Mouse (Mus musculus) bone marrow, adult 2 months (tissue): Measurements from ENCODE around the gene Brd1. TPM values are rescaled to one million over a fixed set of nuclear protein-coding genes. Genes with fewer than 3 reads are reported as not detected.
"Not testable (repeated sequence)": the region's sequence is repeated elsewhere in the genome, so short reads cannot be mapped to it uniquely, and the experiment has no call there.

Experiments
- H3K27ac ChIP-seq: fragments of 200-500 bp; 2 replicates; pipeline ENCODE4 v1.5.1; 2012; ENCODE audit warnings: low read depth, mild to moderate bottlenecking, control low read depth, inconsistent platforms, low read length; ENCODE audit not compliant: control insufficient read depth, poor library complexity, insufficient read depth
- H3K4me1 ChIP-seq: fragments of 200-500 bp; 2 replicates; pipeline ENCODE4 v1.6.1; 2011; ENCODE audit warnings: low read length; ENCODE audit not compliant: control insufficient read depth, insufficient read depth
- H3K4me3 ChIP-seq: fragments of 200-500 bp; replicated peaks from 2 replicates; pipeline ENCODE3; 2011; ENCODE audit warnings: mild to moderate bottlenecking, low read depth, low read length, control low read depth; ENCODE audit not compliant: control insufficient read depth
- CTCF ChIP-seq: fragments of 200-500 bp; IDR thresholded peaks from 2 replicates; pipeline ENCODE4 v1.5.1; 2011; ENCODE audit warnings: low read length, control low read depth; ENCODE audit not compliant: control insufficient read depth, insufficient read depth
- POLR2A ChIP-seq: fragments of 200-500 bp; IDR thresholded peaks from 2 replicates; pipeline ENCODE4 v1.6.1; 2011; ENCODE audit warnings: low read depth, mild to moderate bottlenecking, control low read depth, low read length, borderline replicate concordance; ENCODE audit not compliant: control insufficient read depth
- WGBS: fragments of 180-500 bp; shearing (Covaris S2); methylation state at CpG from one replicate; pipeline ENCODE4 v1.1.7; 2018; 5-methylcytosine and 5-hydroxymethylcytosine counted together
- polyA plus RNA-seq: library from polyadenylated mRNA; stranded (reverse); fragments of >200 nt; gene quantifications from 2 replicates; pipeline ENCODE4 v1.2.4, GENCODE M21; 2011; ENCODE audit warnings: low replicate concordance; ENCODE audit not compliant: missing spikeins, insufficient read depth, insufficient read length

The Brd1 gene
- polyA plus RNA-seq, 1 experiment: 29.1 TPM

- no peak overlapping the region for H3K27ac ChIP-seq
- WGBS: 91% methylated on average over 6 of the region's 6 CpGs
- TF ChIP-seq CTCF (no peak), POLR2A (no peak)
- no peak overlapping the region for H3K4me3 ChIP-seq
- H3K4me1 ChIP-seq: no peaks in the 10 kb centered on the region
Observed at GRCm38 (mm10) chr15:88723205-88723604, 10.8 kb downstream of the Brd1 start.

DNA sequence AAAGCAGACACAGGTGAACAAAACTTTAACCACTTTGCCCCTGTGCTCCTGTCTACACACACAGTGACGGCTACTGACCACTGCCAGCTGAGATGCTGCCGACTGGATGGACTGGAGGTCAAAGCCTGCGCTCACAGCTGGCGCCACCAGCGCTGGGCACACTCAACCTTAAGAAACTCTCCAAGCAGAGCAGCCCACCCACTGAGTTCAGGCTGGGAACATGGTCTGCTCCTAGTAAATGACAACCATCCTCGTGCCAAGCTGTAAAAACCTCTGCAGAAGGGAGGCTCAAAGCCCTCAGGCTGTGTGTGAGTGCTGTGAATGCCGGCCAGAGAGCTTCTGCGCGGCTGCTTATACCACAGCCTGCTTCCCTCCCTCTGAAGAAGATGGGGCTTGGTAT is 16.8 kb downstream of the Brd1 start:
- TF ChIP-seq CTCF: no peak
- no peak for TF ChIP-seq POLR2A
- Histone ChIP-seq H3K27ac (no peak overlapping the region), H3K4me1 (no peaks in the 10 kb centered on the region), H3K4me3 (no peak overlapping the region)
- WGBS: 84% methylated on average over 9 of the region's 9 CpGs

GRCm38 (mm10) chr15:88716350-88716749 is 17.7 kb downstream of the Brd1 start:
- Histone ChIP-seq H3K27ac (no peak overlapping the region), H3K4me1 (no peaks in the 10 kb centered on the region), H3K4me3 (no peak overlapping the region)
- TF ChIP-seq POLR2A (no peak), CTCF (0 out of 2 replicates have a peak, but pooled peaks have one; percentile 9)

- no peak overlapping the region for H3K4me3 ChIP-seq
- no peak overlapping the region for H3K27ac ChIP-seq
- H3K4me1 ChIP-seq: no peaks in the 10 kb centered on the region
- TF ChIP-seq CTCF (no peak), POLR2A (no peak)
- WGBS: 77% methylated on average over 6 of the region's 6 CpGs
Observed at GRCm38 (mm10) chr15:88714021-88714589, 19.9 kb downstream of the Brd1 start.

DNA sequence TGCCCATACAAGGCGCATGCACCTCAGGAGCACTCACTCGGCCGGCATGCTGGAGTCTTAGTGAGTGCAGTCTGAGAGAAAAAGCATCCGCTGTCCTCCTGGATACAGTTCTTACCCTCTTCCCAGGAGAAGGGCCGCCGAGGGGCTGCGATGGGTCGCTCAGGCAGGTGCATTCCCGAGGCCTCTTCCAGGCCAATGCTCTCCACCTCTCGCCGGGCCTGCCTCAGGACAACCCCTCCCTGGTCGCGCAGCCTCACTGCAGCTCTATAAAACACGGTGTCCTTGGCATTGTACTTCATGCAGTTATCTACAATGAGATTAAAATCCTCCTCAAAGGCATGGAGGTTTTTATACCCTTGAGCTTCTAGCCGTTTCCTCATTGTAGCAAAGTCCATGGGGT is 21.5 kb downstream of the Brd1 start:
- 90% methylated on average over 15 of the region's 15 CpGs for WGBS
- H3K4me1 ChIP-seq: no peaks in the 10 kb centered on the region

DNA sequence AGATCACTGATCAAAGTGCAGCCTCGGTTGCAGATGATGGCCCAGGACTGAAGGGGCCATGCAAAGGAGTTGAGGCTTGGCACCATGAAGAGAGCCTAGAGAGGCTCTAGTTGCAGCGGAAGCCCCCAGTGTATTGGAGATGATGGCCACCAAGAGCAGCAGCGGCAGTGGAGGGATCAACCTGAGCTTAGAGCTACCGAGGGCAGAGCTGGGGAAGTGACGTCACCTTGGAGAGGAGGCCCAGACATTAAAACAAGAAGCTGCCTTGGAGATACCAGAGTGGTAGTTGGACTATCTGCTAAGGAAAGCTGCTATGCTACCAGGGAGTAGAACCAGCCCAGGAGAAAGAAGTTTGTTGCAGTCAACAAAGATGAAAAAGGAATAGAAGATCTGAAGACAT is 24.2 kb downstream of the Brd1 start:
- WGBS: 85% methylated on average over 5 of the region's 5 CpGs
- H3K4me1 ChIP-seq: no peaks in the 10 kb centered on the region
- no peak overlapping the region for H3K4me3 ChIP-seq
- H3K27ac ChIP-seq: no peak overlapping the region
- no peak for TF ChIP-seq POLR2A
- no peak for TF ChIP-seq CTCF

More for the DNA sequence above, 21.5 kb downstream of the Brd1 start:
- H3K4me3 ChIP-seq: no peak overlapping the region
- no peak overlapping the region for H3K27ac ChIP-seq
- no peak for TF ChIP-seq POLR2A
- TF ChIP-seq CTCF: no peak

- Histone ChIP-seq H3K27ac (no peak overlapping the region), H3K4me1 (no peaks in the 10 kb centered on the region), H3K4me3 (no peak overlapping the region)
- WGBS: 80% methylated on average over 13 of the region's 13 CpGs
- no peak for TF ChIP-seq POLR2A
- no peak for TF ChIP-seq CTCF
Observed at GRCm38 (mm10) chr15:88708657-88709511, 25.1 kb downstream of the Brd1 start.

DNA sequence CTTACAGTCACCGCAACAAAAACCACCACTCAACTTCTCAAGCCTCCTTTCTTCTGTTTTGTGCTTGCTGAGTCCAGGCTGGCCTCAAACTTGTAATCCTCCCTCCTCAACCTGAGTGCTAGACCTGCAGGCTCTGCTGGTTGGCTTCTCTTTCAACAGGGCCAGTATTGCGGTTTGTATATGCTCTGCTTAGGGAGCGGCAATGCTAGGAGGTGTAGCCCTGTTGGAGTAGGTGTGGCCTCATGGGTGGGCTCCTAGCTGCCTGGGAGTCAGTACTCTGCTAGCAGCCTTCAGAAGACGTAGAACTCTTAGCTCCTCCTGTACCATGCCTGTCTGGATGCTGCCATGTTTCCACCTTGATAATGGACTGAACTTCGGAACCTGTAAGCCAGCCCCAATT is 25.8 kb downstream of the Brd1 start:
- H3K27ac ChIP-seq: no peak overlapping the region
- TF ChIP-seq CTCF (no peak), POLR2A (no peak)
- WGBS: 91% methylated on average over 5 of the region's 5 CpGs
- no peak overlapping the region for H3K4me3 ChIP-seq
- H3K4me1 ChIP-seq: no peaks in the 10 kb centered on the region

DNA sequence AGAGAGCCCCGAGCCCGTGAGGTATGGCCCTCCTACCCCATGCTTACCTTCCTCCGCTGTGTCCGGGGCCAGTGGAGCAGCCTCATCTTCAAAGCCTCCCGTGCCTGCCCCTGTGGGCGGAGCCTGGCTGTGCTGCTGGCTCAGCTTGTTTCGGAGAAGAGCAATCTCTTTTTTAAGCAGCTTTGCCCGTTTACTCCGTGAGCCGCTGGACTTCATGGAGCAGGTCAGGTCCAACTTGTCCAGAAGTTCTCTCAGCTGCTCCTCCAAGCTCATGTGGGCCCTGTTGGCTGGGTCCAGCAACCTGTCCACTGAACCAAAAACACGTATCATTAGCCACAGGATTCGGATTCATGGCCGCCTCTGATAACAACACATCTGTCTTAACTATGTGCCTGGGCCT is 27.0 kb downstream of the Brd1 start:
- not testable (repeated sequence) for H3K4me1 ChIP-seq, H3K27ac ChIP-seq, H3K4me3 ChIP-seq
- 86% methylated on average over 13 of the region's 13 CpGs for WGBS
